Mouse (Mus musculus): Measurements from ENCODE around the gene Paqr8.

GRCm38 (mm10) chr1:20868036-20868435, 22.4 kb upstream of the Paqr8 start:
- no peak for TF ChIP-seq ZNF384 (IDR thresholded peaks at IDR 0.05; ENCODE audit: low read depth, low read length)
- no peak for TF ChIP-seq RCOR1 (conservative IDR thresholded peaks at IDR 0.05; ENCODE audit: low read depth, low read length)
- no peak for TF ChIP-seq UBTF (IDR thresholded peaks at IDR 0.05; ENCODE audit: low read depth, low read length)
- no peak for TF ChIP-seq ELF1 (IDR thresholded peaks at IDR 0.05; ENCODE audit: low read depth, low read length)
- no peak for TF ChIP-seq CTCF (conservative IDR thresholded peaks at IDR 0.05 in 1 of 2, IDR thresholded peaks at IDR 0.05 in 1 of 2; ENCODE audit: low read depth in 2 of 2, low read length in 2 of 2)
- no peak for TF ChIP-seq POLR2A (IDR thresholded peaks at IDR 0.05; ENCODE audit: low read depth, low read length)
- no peak for TF ChIP-seq MAZ (IDR thresholded peaks at IDR 0.05; ENCODE audit: low read depth, low read length)
- TF ChIP-seq MYC (IDR thresholded peaks at IDR 0.05; ENCODE audit: low read depth, low read length) = no peak
- no peak for TF ChIP-seq MAFK (IDR thresholded peaks at IDR 0.05; ENCODE audit: insufficient replicate concordance, low read length)
- TF ChIP-seq USF2 (conservative IDR thresholded peaks at IDR 0.05; ENCODE audit: low read depth, low read length) = no peak

Data from CH12.LX (cell line).